Mouse (Mus musculus) stomach, postnatal 0 days (tissue): ENCODE measurements around the gene Scn8a.

ENCODE experiments used
- CTCF ChIP-seq: IDR thresholded peaks from 2 replicates; pipeline ENCODE4 v1.5.1; 2016; ENCODE audit warnings: antibody characterized with exemption, low read depth, mild to moderate bottlenecking, moderate library complexity
- EP300 ChIP-seq: optimal IDR thresholded peaks from 2 replicates; pipeline ENCODE3; 2016; ENCODE audit warnings: antibody characterized with exemption

DNA sequence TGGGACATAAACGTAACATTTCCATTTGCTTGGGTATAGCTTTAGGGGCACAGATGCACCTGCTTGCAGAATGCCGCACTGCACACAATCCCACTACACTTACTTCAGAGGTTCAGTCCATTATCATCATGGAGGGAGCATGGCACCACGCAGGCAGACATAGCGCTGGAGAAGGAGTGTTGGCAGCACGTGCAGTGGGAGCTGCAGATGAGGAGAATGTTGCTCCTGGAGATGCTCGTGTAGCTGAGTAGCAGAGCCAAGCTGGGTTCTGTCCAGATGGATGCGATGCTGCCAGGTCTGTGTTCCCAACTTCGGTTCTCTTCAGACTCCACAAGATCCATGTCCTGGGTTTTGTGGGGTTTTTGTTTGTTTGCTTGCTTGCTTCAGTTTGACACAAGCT is 43.6 kb upstream of the Scn8a start:
- TF ChIP-seq CTCF, result no peak
- no peak for TF ChIP-seq EP300
